Mouse (Mus musculus) C2C12 (cell line): Measurements from ENCODE around the gene Trmt2b.

Source experiments
- CTCF ChIP-seq: IDR thresholded peaks from one replicate; pipeline ENCODE4 v1.5.1; 2011; ENCODE audit not compliant: control insufficient read depth, insufficient read depth, insufficient read length
- MAX ChIP-seq: IDR thresholded peaks from one replicate; pipeline ENCODE4 v1.6.1; 2011; ENCODE audit warnings: mild to moderate bottlenecking, control low read depth
- MYOD1 ChIP-seq: IDR thresholded peaks from one replicate; pipeline ENCODE4 v1.6.1; 2011; ENCODE audit warnings: low read depth; ENCODE audit not compliant: control insufficient read depth, insufficient read length
- USF1 ChIP-seq: IDR thresholded peaks from one replicate; pipeline ENCODE4 v1.6.1; 2011; ENCODE audit warnings: low read depth, mild to moderate bottlenecking, control low read depth, moderate library complexity

DNA sequence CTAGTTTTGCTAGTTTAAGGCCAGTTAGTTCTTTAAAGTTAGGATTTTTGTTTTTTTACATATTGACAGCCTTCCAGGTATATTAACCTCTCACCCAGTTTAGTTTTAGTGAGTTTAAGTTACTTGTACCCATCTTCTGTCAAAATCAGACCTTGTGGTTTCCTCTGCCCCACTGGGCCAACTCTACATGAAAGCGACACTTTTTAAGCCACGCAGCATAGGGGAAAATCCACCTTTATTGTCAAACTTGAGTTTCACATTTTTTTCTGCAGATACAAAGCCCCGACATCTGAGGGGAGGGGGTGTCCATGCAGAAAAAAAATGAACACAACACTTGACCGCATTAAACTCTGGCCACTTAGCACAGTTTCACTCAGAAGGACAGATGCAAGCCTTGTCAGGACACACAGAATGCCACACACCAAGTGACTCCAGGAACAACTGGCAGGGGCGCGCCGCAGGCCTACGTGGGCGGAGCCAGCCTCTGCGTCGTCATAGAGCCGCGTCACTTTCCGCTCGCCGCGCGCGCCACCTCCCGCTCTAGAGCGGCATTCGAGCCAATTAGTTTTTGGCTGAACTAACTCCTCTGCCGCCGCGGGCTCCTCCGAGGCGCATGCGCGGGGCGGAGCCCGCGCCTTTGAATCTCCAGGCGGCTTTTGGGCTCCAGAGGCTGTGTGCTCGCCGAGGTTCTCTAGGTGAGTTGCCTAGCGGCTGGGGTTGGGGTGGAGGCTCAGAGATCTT lies 30.9 kb upstream of the Trmt2b start, which contains the start of gene Cenpi:
- TF ChIP-seq CTCF (no peak), USF1 (no peak), MYOD1 (no peak), MAX (no peak)
